Mouse (Mus musculus) heart, postnatal 10 days (tissue): ENCODE measurements around the gene Hoxa3. TPM values are rescaled to one million over a fixed set of nuclear protein-coding genes. Genes with fewer than 3 reads are reported as not detected.

Experiments
- DNase-seq, 2 experiments: peaks; one replicate each; pipeline ENCODE4 v3.0.0; 2021
- intact Hi-C: fragments of 180-260 bp; cut with DNase I; formaldehyde crosslinking; loops from one replicate; pipeline ENCODE4 v1.15.1; 2025
- total RNA-seq, 2 experiments: library from RNA; stranded (reverse); gene quantifications; 2 replicates each; pipeline ENCODE4 v1.2.3; 2021

Hoxa3 gene
- total RNA-seq, 2 experiments from 2014 or later, result 1.5 TPM

GRCm38 (mm10) chr6:52191860-52192550, 21.1 kb downstream of the Hoxa3 start:
- peak; percentile 75 to 78 for DNase-seq
- intact Hi-C loops, result loop anchor here (2.0 to 5.0 kb wide), 2 partner anchors 29 to 105 kb away; no protein-coding TSS in a partner anchor

DNA sequence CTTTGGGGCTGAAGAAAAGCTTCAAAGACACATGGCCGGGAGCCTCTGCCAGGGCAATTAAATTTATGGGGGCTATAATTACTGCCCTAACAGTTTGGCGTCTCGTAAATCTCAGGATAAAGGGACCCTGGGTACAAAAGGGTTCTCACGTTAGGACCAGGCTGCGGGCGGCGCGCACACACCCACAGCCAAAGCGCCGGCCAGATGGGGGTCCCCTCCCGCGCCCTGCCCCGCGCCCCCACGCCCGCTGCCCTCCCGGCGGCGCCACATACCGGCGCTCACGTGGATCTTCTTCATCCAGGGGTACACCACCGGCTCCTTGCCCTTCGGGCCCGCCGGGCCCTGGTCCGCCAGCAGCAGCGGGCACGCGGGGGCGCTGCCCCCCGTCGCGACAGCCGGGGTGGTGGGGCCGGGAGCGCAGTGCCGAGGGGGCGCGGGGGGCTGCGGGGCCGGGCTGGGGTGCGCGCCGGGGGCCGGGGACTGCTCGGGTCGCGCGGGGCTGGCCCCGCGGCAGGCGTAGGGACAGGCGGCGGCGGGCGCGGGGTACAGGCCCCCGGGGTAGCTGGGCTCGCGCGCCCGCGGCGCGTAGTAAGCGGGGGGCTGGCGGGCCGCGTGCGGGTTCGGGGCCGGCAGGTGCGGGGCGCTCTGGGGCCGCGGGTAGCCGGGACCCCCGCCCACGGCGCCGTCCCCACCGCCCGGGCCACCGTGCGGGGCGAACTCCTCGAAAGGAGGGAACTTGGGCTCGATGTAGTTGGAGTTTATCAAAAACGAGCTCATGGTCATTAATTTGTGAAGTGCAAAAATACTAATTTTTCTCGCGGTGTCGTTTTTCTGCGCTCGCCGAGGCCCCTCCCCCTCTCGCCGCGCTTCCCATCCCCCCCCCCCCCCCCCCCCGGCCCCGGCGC, 22.0 kb downstream of the Hoxa3 start, which contains the start of gene Hoxa4:
Gene Hoxa4, minus strand, starts transcription at position 848 of the 905 bp plus-strand sequence.
- intact Hi-C loops, result loop anchor here (2.0 to 5.0 kb wide), 2 partner anchors 28 to 104 kb away; no protein-coding TSS in a partner anchor

GRCm38 (mm10) chr6:52190410-52190809, 22.7 kb downstream of the Hoxa3 start:
- intact Hi-C loops, result loop anchor here (2.0 to 5.0 kb wide), 2 partner anchors 28 to 103 kb away; no protein-coding TSS in a partner anchor

More for the DNA sequence above, 22.0 kb downstream of the Hoxa3 start, which contains the start of gene Hoxa4:
- DNase-seq, result no peak

GRCm38 (mm10) chr6:52189909-52190308, 23.2 kb downstream of the Hoxa3 start:
- intact Hi-C loops, result loop anchor here (2.0 to 5.0 kb wide), 2 partner anchors 27 to 103 kb away; no protein-coding TSS in a partner anchor
- no peak for DNase-seq

More at GRCm38 (mm10) chr6:52190410-52190809, 22.7 kb downstream of the Hoxa3 start:
- DNase-seq, result no peak

DNA sequence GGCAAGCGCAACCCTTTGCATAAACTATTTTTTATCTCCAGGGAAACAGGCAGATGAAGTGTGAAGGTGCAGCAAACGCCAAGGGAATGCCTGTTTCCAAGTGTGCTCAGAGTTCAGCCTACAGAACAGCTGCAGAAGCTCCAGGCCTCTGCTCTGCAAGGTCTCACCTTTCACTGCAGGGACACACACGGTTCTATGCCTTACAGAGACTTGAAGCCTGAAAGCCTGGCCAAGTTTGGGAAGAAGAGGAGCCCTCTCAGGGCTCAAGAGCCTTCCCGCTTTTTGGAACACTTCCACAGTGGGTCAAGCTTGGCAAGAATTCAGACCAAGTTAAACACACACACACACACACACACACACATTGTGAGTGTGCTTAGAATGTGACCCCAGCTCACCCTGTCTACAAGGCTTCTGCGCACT, 24.0 kb downstream of the Hoxa3 start:
- intact Hi-C loops, result no loop called here
- no peak for DNase-seq

- intact Hi-C loops, result no loop called here
- DNase-seq, result no peak
Measured at GRCm38 (mm10) chr6:52186500-52186899, 26.6 kb downstream of the Hoxa3 start.

- intact Hi-C loops, result no loop called here
- DNase-seq, result no peak
Measured at GRCm38 (mm10) chr6:52185834-52186233, 27.3 kb downstream of the Hoxa3 start.

- intact Hi-C loops, result no loop called here
- DNase-seq, result no peak
Measured at GRCm38 (mm10) chr6:52185222-52185621, 27.9 kb downstream of the Hoxa3 start.

- intact Hi-C loops, result no loop called here
- no peak for DNase-seq
Measured at GRCm38 (mm10) chr6:52184668-52185067, 28.5 kb downstream of the Hoxa3 start.

DNA sequence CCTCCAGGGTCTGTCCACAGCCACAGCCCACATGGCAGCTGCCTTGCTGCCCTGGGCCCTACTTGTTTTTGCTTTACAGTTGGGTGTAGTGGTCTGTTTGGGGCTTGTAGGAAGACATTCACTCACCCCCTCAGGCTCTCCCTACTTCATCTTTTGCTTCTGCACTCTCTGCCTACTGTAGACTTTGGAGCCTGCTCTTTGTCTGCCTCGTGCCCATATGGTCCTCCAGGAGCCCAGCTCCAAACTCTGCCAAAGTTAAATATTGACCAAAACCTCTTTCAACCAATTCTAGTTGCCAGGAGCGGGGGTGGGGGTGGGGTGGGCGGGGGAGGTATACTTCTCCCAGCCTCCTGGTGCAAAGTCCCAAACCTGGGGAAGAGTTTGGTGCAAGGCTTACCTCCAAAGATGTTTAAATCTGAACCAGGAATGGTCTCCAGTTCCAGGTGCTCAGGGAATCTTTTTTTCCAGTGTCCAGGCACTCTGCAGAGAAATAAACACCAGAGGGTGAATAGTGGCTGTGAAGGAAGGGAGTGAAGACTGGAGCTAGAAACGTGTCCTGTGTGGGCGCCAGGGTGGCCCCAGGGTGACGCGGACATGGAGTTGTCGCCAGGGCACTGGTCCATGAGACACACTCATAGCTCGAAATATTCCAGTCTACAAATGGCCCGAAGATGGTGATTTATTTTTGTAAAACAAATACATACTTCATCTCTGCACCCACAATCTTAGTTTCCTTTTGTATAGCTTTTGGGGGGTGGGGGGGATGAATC, 29.6 kb downstream of the Hoxa3 start:
- intact Hi-C loops, result no loop called here
- no peak for DNase-seq

GRCm38 (mm10) chr6:52182793-52183192, 30.3 kb downstream of the Hoxa3 start:
- intact Hi-C loops, result no loop called here
- DNase-seq, result no peak

DNA sequence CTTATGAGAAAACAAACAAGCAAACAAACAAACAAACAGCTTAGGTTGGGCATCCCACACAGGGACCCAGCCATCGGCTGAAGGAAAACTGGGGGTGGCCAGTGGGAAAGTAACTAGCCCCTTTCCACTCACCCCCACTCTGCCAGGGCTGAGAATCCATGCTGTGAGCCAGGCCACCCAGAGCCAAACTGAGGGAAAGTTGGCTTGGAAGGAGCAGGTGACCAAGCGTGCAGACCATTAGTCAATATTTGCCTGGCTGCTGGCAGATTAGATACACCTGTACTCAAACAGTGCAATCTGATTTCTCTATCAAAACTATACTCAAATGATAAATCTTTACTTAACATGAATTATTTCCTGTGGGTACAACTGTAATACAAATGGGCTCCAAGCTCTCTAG, 31.1 kb downstream of the Hoxa3 start:
- no peak for DNase-seq
- intact Hi-C loops, result no loop called here

- intact Hi-C loops, result no loop called here
Measured at GRCm38 (mm10) chr6:52180726-52181125, 32.4 kb downstream of the Hoxa3 start.

GRCm38 (mm10) chr6:52180213-52180710, 32.9 kb downstream of the Hoxa3 start:
- intact Hi-C loops, result no loop called here
- DNase-seq, result no peak

More at GRCm38 (mm10) chr6:52180726-52181125, 32.4 kb downstream of the Hoxa3 start:
- DNase-seq, result no peak

- intact Hi-C loops, result no loop called here
- no peak for DNase-seq
Measured at GRCm38 (mm10) chr6:52179690-52180089, 33.4 kb downstream of the Hoxa3 start.

DNA sequence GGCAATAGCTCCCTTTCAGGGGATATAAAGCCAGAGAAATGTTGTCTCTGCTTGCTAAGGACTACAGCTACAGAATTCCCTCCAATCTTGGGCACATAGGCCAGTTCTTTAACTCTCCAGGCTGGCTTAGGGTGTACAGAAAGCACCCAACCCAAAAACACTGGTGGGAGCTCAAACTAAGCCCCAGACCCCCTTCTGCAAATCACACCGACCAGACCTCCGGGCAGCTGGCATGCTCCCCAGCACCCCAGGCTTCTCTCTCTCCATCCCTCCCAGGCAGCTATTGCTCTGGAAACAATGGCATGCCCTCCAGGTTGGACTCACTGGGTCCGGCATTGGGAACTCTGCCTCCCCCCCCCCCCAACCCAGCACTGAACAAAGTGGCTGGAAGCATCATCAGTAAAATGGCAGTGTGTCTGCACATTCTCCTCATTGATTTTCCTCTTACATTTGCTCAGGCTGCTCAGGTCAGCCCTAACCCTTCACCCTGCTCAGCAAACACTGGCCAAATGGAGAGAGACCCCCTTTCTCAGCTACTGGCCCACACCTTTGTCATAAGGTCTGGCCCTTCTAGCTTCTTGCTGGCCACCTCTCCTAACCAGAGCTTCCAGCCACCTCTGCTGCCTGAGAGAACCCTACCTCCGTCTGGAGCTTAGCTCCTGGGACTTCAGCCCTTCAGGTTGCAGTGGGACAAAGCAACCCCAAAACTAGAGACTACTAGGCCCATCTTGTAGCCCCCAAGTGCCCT, 34.0 kb downstream of the Hoxa3 start:
- no peak for DNase-seq
- intact Hi-C loops, result no loop called here

DNA sequence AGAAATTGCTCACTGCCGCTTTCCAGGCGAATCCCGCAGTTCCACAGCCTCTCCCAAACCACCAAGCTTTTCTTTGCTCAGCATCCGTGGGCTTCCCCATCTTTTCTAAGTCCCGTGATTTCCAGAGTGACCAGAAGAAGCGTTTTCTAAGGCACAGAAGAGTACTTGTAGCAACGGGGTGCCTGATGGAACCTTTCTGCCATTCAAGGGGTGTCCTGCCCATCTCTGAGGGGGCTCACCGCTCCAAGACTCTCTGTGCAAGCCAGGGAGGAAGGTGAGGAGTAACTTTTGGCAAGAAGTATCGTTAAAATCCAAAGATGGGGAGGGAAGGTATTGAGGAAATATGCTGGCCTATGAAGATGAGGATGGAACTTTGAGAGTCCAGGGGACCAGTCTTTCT, 35.3 kb downstream of the Hoxa3 start:
- intact Hi-C loops, result no loop called here
- no peak for DNase-seq

DNA sequence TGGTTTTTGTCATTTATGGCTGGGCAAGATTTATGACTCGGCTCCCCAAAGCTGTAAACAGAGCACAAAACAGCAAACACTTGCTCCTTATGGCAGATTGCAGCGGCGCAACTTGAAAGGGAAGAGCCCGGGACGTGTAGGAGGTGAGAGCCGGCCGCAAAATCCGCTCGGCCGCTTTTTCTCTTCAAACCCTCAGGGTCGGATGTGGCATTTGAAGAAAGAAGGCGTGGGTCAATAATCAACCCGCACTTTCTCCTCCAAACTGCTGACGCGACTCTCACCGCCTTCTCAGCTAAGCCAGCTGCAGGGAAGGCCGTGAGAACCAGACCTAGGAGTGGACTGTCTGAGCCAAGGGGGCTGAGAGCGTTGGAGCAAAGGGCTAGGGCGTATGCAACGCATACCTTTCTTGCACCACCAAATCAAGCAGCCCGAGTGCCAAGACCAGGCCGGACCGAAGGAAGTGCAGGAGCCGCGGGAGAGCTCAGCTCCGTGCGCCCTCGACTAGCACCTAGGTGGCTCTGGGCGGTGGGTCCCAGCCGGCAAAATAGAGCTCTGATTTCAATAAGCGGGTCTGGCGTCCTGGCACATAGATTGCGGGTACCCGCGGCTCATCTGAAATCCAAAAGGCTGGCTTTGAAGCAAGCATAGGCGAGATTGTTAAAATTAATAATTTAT, 35.9 kb downstream of the Hoxa3 start, which contains the start of gene 5730596B20Rik:
Gene 5730596B20Rik, plus strand, starts transcription at position 438 of the 675 bp plus-strand sequence.
- intact Hi-C loops, result no loop called here
- DNase-seq, result no peak

DNA sequence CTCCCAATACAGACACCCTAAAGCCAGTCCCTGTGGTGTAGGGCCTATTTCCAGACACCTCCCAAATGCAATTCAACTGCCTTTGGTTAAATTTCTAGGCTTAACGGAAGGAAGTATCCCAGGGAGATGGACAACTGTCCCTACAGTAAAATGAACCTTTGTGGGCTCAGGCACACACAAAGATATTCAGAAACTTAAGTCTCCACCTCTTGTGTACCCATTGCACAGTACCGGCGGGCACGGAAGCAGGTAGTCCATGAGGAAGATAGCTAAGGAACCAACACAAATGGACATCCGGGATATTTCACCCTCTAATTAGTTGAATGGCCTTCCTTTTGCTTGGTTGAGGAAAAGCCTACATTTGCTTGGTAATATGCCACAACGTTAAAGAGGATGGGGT, 36.7 kb downstream of the Hoxa3 start:
- intact Hi-C loops, result no loop called here
- DNase-seq, result no peak
